Mouse (Mus musculus) ZHBTc4 (cell line): ENCODE results near the gene Gpr107.

Source experiments
- DNase-seq: peaks from one replicate; pipeline ENCODE4 v3.0.0-alpha.2; 2011; ENCODE audit warnings: low read depth, low spot score

Gene Gpr107

DNA sequence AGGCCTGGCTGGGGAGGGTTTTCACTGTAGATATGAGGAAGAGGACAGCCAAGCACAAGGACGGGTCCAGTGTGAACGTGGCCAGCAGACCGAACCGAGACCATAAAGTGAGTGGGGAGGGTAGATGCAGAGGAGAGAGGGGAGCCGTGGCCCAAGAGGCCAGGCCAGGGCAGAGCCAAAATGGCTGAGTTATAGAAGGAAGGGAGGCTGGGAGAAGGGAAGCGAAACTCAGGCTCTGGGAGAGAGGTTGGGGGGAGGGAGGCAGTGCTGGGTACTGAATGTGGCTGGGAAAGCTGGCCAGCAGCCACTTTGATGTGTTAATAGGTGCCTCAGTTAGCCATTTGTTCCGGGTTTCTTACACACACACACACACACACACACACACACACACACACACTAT lies 24.9 kb upstream of the Gpr107 start:
- DNase-seq, result peak; percentile 57

- DNase-seq, result peak; percentile 63
Measured at GRCm38 (mm10) chr2:31127899-31128298, 24.2 kb upstream of the Gpr107 start.

GRCm38 (mm10) chr2:31129742-31130518 lies 22.2 kb upstream of the Gpr107 start:
- no peak for DNase-seq

DNA sequence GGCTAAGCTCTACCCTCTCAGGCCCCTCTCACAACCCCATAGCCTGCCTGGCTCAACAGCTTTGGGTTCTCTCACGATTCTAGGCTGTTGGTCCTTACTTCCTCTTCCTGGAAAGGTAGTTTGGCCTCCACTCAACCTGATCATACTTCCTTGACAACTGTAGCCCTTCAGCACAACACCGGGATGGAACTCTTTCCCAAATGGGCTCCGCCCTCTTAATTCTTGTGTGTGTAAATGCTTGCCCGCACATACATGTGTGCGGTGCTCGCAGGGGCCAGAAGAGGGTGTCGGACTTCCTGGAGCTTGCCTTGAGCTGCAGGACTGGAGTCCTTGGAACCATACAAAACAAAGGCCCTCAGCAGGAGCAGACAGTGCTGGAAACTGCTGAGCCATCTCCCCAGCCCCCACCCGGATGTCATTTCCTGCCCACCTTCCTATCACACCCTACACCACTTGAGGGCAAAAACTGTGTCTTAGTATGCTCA lies 21.3 kb upstream of the Gpr107 start:
- peak; percentile 87 for DNase-seq

GRCm38 (mm10) chr2:31132682-31133081 lies 19.4 kb upstream of the Gpr107 start:
- no peak for DNase-seq

DNA sequence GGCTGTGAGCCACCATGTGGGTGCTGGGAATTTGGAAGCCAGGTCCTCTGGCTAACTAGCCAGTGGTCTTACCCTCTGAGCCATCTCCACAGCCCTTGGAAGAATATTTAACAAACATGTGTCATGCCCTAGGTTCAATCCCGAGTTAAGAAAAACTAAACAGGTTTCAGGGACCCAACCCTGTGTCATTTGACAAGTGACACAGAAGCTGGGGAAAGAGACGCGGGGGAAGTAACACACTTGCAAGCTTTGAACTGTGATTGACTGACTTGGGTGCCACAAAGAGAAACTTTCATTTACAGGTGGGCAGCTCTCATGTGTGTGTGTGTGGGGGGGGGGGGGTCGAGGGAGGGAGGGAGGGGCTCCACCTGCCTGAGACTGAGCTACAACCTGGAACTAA lies 18.1 kb upstream of the Gpr107 start:
- no peak for DNase-seq

DNA sequence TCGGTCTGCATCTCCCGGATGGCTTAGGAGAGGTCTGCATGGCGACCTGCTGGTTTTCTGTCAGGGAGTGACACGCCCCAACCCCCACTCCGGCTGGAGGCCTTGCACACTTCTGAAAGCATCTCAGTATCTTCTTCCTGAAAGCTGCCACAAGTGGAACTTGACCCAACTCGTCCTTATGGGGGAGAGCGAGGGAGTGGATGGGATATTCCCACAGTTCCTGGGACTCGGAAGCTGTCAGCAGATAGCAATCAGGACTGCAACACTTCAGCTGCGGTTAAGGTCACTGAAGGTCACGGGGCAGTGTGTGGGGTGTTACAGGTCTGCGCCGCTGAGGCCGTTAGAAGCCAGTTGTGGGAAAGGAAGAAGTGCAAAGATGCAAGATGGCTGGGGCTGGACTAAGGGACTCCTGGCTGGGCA lies 16.6 kb upstream of the Gpr107 start:
- peak; percentile 68 for DNase-seq

DNA sequence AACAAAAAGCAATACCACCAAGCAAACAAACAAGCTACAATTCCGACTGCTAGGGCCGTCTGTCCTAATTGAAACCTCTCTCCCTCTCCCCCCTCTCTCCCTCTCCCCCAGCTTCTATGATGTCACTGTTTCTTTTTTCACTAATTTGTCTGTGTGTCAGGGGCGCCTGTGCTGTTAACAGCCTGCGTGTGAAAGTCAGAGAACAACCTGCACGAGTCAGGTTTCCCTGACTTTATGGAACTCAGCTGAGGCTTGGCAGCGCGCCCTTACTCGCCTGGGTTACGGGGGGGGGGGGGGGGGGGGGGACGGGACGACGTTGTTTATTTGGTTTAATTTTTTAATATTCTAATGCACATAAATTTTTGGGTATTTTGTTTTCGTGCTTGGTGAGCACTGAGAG lies 15.8 kb upstream of the Gpr107 start:
- no peak for DNase-seq

GRCm38 (mm10) chr2:31137018-31137590 lies 15.0 kb upstream of the Gpr107 start:
- no peak for DNase-seq

DNA sequence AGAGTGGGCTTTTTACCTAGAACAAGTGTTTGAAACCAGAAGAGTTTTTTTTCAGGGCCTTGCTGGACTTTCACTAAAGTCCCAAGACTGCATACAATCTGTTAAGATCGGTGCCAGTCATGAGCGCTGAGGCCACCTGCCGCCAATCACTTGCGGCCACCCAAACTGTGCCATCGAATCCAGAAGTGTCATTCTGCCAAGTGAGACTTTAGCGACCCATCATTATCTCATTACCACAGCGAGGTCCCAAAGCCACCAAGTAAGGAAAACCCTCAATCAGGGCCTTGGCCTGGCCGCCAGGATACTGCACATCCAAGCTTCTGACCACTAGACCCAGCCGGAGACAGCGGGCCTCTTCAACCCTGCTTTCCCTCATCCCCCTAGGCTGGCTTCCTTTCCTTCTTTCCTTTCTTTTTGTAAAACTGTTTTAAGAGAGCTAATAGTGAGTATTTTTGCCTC lies 12.9 kb upstream of the Gpr107 start:
- no peak for DNase-seq

DNA sequence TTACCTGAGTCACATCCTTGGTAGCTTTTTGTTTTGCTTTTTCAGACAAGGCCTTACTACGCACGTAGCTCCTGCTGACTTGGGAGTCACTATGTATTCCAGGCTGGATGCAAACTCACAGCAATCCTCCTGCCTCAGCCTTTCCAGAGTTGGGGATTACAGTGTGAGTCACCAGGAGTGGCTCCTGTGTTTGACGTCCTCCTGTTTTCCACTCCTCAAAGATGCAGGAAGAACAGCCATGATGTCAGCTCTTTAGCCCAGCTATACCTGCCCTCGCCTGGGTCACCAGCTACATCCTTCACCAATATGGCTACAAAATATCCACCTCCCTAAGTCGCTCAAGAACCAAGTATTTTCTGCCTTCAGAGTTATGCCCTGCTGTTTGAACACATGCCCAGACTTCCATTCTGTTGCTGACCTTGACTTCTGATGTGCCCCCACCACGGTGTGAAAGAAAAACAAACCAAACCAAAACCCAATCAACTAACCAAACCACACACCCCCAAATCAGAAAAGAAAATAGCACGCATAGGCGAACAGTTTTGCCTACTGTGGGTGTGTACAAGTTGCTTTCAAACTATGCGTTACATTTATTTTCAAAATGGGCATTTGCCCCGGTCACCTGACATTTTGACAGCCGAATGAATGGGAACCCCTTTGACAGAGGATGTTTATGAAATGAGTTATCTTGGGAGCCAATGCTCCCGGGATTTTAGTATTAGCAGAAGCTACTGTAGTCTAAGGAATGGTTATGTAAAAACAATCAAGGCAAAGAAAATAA lies 11.9 kb upstream of the Gpr107 start:
- no peak for DNase-seq

GRCm38 (mm10) chr2:31140772-31141073 lies 11.4 kb upstream of the Gpr107 start:
- no peak for DNase-seq

DNA sequence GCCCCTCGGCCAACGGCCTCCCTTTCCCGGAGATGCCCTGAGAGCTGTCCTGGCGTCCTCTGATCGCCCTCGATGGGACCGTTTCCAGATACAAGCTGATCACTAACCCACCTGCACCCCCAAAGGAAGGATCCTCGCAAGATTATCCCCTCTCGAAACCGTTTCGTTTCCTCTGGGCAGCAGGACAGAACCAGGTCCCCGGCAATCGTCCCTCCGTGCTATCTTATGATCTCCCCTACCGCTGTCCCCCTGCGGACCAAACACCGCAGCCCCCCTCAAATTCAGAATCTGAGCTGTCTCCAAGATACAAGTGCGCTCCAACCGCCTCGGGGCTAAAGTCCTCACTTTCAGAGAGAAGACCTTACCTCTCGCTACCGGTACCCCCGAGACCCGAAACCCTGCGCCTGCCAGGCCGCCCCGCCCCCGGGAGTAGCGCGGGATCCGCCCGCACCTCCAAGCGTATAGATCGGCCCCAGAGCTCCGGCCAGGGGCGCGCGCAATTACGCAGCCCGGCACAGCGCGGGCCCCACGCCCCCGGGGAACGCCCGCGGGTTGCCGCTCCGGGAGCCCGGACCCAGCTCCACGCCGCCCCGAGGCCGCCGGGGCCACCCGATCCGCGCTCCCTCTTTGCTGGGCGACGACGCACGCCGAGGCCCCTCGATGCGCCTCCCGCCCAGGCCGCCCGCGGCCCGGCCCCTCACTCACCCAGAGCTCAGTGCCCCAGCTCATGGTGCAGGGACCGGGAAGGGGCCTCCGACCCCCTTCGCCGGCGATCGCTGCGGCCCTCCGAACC lies 10.8 kb upstream of the Gpr107 start:
- DNase-seq, result peak; percentile 51

DNA sequence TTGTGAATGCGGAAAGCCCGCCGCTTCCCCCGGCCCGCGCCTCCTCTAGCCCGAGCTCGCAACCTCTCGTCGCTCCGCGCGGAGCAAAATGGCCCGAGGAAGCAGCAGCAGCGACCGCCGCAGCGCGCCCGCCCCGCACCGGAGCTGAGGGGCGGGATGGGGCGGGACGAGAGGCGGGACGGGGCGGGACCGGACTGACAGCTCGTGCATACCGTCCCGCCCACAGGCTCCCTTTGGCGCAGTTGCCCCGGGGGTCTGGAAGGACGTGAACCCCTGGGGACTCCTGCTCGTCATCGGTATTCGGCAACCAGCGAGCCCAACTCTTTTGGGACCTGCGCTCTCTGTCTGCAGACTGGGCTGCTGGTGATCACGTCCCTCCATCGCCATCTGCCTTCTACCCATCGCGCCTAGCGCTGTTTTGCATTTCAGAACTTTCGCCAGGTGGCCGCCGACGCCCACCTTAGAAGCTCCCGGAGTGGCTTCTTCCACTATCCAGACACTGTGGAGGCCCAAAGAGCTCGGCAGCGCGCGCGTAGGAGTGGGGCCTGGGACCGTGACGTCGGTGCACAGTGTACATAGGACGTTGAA lies 10.2 kb upstream of the Gpr107 start, which contains the start of gene Fnbp1:
Gene Fnbp1, minus strand, starts transcription at position 142 of the 588 bp plus-strand sequence.
- peak; percentile 95 for DNase-seq

- no peak for DNase-seq
Measured at GRCm38 (mm10) chr2:31142505-31142904, 9.6 kb upstream of the Gpr107 start.

DNA sequence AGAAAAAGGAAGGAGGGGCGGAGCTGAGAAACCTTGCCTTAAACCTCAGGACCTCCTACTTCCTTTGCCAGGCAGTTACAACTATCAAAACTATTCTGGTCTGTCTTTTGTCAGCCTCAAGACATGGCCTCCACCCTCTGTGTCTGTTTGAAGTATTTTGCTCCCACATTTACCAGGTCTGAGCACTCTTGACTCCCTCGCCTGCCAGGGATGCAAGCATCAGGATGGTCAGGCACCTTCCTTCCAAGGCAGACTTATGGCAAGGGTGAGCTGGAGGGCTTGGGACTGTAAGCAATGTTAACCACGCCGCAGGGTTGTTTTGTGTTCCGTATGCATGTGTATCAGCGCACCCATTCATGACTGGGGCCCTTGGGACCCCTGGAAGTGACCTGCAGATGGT lies 8.8 kb upstream of the Gpr107 start:
- peak; percentile 23 for DNase-seq

GRCm38 (mm10) chr2:31143768-31144695 lies 8.1 kb upstream of the Gpr107 start:
- DNase-seq, result no peak

DNA sequence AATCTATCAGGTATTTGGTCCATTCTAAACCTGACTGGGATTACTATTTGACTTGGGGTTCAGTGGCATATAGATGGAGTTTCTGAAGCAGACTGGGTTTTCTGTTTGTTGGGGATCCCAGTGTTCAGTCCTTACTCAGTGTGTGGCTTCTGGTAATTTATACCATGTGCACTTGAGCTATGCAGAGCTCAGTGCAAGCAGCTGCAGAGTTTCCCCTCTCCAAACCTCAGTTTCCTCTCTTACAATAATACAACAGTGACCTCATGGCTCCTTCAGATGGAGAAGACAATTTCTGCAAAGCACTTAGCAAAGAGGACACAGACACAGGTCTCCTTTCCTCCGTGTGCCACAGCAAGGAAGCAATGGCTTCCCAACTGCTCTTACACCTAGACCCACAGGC lies 7.2 kb upstream of the Gpr107 start:
- no peak for DNase-seq

- DNase-seq, result no peak
Measured at GRCm38 (mm10) chr2:31147054-31147453, 5.1 kb upstream of the Gpr107 start.

- peak; percentile 80 for DNase-seq
Measured at GRCm38 (mm10) chr2:31150762-31151161, 1.4 kb upstream of the Gpr107 start.
